Mouse (Mus musculus): ENCODE results near the gene Fbxo34.

DNA sequence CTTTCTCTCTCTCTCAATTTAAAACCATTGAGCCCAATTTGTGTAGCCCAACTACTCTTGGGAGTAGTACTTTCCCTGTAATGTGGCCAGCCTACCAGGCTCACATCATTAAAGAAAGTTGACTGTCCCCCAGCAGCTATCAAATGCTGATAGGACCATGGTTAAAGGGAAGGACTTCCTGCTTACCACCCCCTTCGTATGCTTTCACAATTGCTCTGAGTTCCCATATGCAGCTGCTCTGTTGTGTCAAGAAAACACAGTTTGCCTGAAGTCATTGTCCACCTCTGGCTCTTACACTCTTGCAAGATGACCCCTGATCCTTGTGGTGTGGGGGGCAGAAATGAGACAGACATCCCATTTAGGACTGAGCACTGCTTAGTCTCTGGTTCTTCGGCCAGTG lies 5.3 kb upstream of the Fbxo34 start:
- TF ChIP-seq CTCF (conservative IDR thresholded peaks at IDR 0.05; ENCODE audit: insufficient read depth, insufficient read length, low read depth, low read length) (no peak), POLR2A (IDR thresholded peaks at IDR 0.05; ENCODE audit: low read depth, low read length) (no peak)
